Mouse (Mus musculus) hindbrain, embryonic 14.5 days (tissue): ENCODE results near the gene Tmem107. TPM values are rescaled to one million over a fixed set of nuclear protein-coding genes. Genes with fewer than 3 reads are reported as not detected.
"Not testable (repeated sequence)": the region's sequence is repeated elsewhere in the genome, so short reads cannot be mapped to it uniquely, and the experiment has no call there.

Experiments used
- ATAC-seq: fragments of 200-750 bp; cut with Nextera tagmentation; 2 replicates; pipeline ENCODE4 v1.8.0; 2017; ENCODE audit warnings: moderate number of reproducible peaks, mild to moderate bottlenecking, moderate TSS enrichment, moderate library complexity; ENCODE audit not compliant: low FRiP score
- DNase-seq: peaks from one replicate; pipeline ENCODE4 v3.0.0-alpha.2; 2015; ENCODE audit warnings: low spot score
- H3K27ac ChIP-seq: fragments of 300-500 bp; sonication (generic); 2 replicates; pipeline ENCODE4 v1.5.1; 2014; ENCODE audit warnings: mild to moderate bottlenecking, moderate library complexity
- H3K27me3 ChIP-seq: fragments of 300-500 bp; sonication (generic); 2 replicates; pipeline ENCODE4 v1.6.1; 2014; ENCODE audit warnings: mild to moderate bottlenecking, low read length, mixed read lengths; ENCODE audit not compliant: control insufficient read depth, insufficient read depth
- H3K36me3 ChIP-seq: fragments of 300-500 bp; sonication (generic); replicated peaks from 2 replicates; pipeline ENCODE4 v1.6.1; 2014; ENCODE audit not compliant: control insufficient read depth, insufficient read depth
- H3K4me1 ChIP-seq: fragments of 300-500 bp; sonication (generic); replicated peaks from 2 replicates; pipeline ENCODE4 v1.6.1; 2014; ENCODE audit warnings: antibody characterized with exemption, low read length, mixed read lengths; ENCODE audit not compliant: control insufficient read depth, insufficient read depth
- H3K4me2 ChIP-seq: fragments of 300-500 bp; sonication (generic); replicated peaks from 2 replicates; pipeline ENCODE4 v1.6.1; 2014; ENCODE audit warnings: mild to moderate bottlenecking, moderate library complexity
- H3K4me3 ChIP-seq: fragments of 300-500 bp; sonication (generic); replicated peaks from 2 replicates; pipeline ENCODE4 v1.5.1; 2014; ENCODE audit warnings: mild to moderate bottlenecking, low read length
- H3K9ac ChIP-seq: fragments of 300-500 bp; sonication (generic); 2 replicates; pipeline ENCODE4 v1.6.1; 2014
- H3K9me3 ChIP-seq: fragments of 300-500 bp; sonication (generic); 2 replicates; pipeline ENCODE4 v1.6.1; 2016; ENCODE audit warnings: low read length; ENCODE audit not compliant: control insufficient read depth
- WGBS: fragments of 180-500 bp; shearing (Covaris S2); extraction: QIAGEN DNeasy Blood & Tissue Kit; methylation state at CpG from one replicate; pipeline ENCODE4 v1.1.7; 2014; 5-methylcytosine and 5-hydroxymethylcytosine counted together
- polyA plus RNA-seq: library from polyadenylated mRNA; unstranded; fragments of >200 nt; fragmentation: Nextera tagmentation; extraction: Ambion mirVana; gene quantifications from 2 replicates; pipeline ENCODE4 v1.2.1, GENCODE M21; 2014

The Tmem107 gene
- polyA plus RNA-seq, 1 experiment from 2014 or later, result 40.3 TPM

GRCm38 (mm10) chr11:69088856-69089615, 18.4 kb downstream of the Tmem107 start:
- peak overlapping the region; percentile 77 for H3K4me3 ChIP-seq
- no peak for DNase-seq
- H3K27me3 ChIP-seq, result no peaks in the 10 kb centered on the region
- peak overlapping the region; percentile 93 for H3K27ac ChIP-seq
- H3K36me3 ChIP-seq, result peaks cover 28% of the 10 kb centered on the region
- peak overlapping the region; percentile 98 for H3K9ac ChIP-seq
- peak overlapping the region; percentile 98 for H3K4me2 ChIP-seq
- peak; percentile 28 for ATAC-seq
- H3K9me3 ChIP-seq, result no peaks in the 10 kb centered on the region
- WGBS, result 11% methylated on average over 25 of the region's 25 CpGs
- H3K4me1 ChIP-seq, result peaks cover 21% of the 10 kb centered on the region

DNA sequence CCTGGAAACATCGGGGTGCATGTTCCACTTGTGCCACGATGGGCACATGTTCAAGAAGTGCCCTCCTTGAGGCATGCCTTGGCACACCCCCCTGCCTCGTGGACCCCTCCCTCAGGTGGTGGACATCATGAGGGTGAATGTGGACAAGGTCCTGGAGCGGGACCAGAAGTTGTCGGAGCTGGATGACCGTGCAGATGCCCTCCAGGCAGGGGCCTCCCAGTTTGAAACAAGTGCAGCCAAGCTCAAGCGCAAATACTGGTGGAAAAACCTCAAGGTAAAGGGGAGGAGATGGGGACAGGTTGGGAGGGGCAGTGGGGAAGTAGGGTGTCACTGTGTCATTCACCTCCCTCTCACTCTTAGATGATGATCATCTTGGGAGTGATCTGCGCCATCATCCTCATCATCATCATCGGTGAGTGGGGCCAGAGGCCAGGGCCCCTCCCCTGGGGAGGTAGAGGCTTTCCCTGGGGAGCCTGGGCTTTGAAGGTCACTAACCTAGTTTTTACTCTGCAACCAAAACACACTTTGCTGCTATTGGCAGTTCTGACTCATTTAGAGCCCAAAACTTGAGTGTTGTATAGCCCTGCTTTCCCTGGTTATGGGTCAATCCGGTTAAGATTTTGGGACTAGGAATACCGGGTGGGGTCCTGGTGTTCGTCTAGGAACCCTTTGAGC, 19.1 kb downstream of the Tmem107 start:
- Histone ChIP-seq H3K4me1 (peaks cover 21% of the 10 kb centered on the region), H3K4me2 (peak overlapping the region; percentile 98), H3K9ac (peak overlapping the region; percentile 98), H3K27ac (no peak overlapping the region), H3K36me3 (peaks cover 28% of the 10 kb centered on the region), H3K4me3 (peak overlapping the region; percentile 77), H3K9me3 (no peaks in the 10 kb centered on the region), H3K27me3 (no peaks in the 10 kb centered on the region)
- DNase-seq, result no peak
- ATAC-seq, result no peak
- WGBS, result 87% methylated on average over 12 of the region's 12 CpGs

GRCm38 (mm10) chr11:69090367-69090766, 19.8 kb downstream of the Tmem107 start:
- Histone ChIP-seq H3K9me3 (no peaks in the 10 kb centered on the region), H3K4me3 (peak overlapping the region; percentile 77; the same call in 1 of the 2 replicates), H3K36me3 (peaks cover 28% of the 10 kb centered on the region), H3K27me3 (no peaks in the 10 kb centered on the region), H3K4me1 (peaks cover 23% of the 10 kb centered on the region), H3K4me2 (peak overlapping the region; percentile 98; the same call in 1 of the 2 replicates), H3K9ac (peak overlapping the region; percentile 98; the same call in 1 of the 2 replicates), H3K27ac (no peak overlapping the region)
- DNase-seq (no peak), ATAC-seq (no peak)
- 56% methylated on average over 6 of the region's 6 CpGs for WGBS

- no peak for ATAC-seq
- H3K27ac ChIP-seq, result no peak overlapping the region
- H3K9ac ChIP-seq, result no peak overlapping the region
- no peak overlapping the region for H3K4me2 ChIP-seq
- H3K4me3 ChIP-seq, result no peak overlapping the region
- H3K27me3 ChIP-seq, result no peaks in the 10 kb centered on the region
- peaks cover 34% of the 10 kb centered on the region for H3K4me1 ChIP-seq
- WGBS, result 64% methylated on average over 7 of the region's 7 CpGs
- no peak for DNase-seq
- H3K36me3 ChIP-seq, result peaks cover 28% of the 10 kb centered on the region
- H3K9me3 ChIP-seq, result no peaks in the 10 kb centered on the region
Measured at GRCm38 (mm10) chr11:69091566-69092385, 21.2 kb downstream of the Tmem107 start.

DNA sequence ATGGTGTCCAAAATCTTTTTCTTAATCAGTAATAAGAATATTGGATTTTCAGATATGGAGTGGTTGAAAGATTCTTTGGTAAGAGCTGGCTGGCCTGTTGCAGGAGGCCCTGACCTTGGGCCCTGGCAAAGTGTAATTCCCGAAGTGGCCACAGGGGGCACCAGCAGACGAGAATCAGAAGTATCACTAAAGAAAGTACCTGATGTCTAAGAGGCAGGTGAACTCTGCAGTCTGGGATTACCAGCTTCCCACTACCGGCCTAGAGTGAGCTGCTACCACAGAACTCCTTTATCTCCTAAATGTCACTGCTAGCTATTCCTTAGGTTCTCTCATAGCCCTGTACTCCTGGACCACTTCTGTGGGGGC, 21.8 kb downstream of the Tmem107 start:
- H3K36me3 ChIP-seq, result peaks cover 28% of the 10 kb centered on the region
- DNase-seq (peak; percentile 78), ATAC-seq (no peak)
- H3K27ac ChIP-seq, result no peak overlapping the region
- H3K4me1 ChIP-seq, result peaks cover 40% of the 10 kb centered on the region
- WGBS, result 6% methylated on average over 3 of the region's 3 CpGs
- H3K4me2 ChIP-seq, result no peak overlapping the region
- no peaks in the 10 kb centered on the region for H3K9me3 ChIP-seq
- H3K4me3 ChIP-seq, result no peak overlapping the region
- no peak overlapping the region for H3K9ac ChIP-seq
- H3K27me3 ChIP-seq, result no peaks in the 10 kb centered on the region

DNA sequence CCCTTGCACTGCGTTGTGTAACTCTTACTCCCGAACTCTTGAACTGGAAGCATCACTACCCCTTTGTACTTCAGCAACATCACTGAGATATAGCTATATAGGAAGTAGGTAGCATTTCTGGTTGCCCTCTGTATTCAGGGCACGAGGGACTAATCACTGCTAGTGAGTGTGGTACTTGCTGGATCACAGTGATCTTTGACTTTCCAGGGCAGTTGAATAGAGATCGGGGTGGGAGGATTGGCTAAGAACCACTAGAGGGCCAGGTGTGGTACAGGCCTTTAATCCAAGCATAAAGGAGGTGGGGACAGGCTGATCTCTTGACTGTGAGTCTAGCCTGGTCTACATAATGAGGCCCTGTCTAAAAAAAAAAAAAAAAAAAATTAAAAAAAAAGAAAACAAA, 22.3 kb downstream of the Tmem107 start:
- Histone ChIP-seq H3K36me3 (peaks cover 28% of the 10 kb centered on the region), H3K27me3 (no peaks in the 10 kb centered on the region), H3K27ac (no peak overlapping the region), H3K4me1 (peaks cover 45% of the 10 kb centered on the region), H3K4me3 (no peak overlapping the region), H3K9ac (no peak overlapping the region), H3K9me3 (no peaks in the 10 kb centered on the region), H3K4me2 (no peak overlapping the region)
- DNase-seq, result no peak
- WGBS, result 91% methylated on average over 4 of the region's 4 CpGs
- ATAC-seq, result no peak

GRCm38 (mm10) chr11:69093856-69094255, 23.2 kb downstream of the Tmem107 start:
- Histone ChIP-seq H3K36me3 (peaks cover 28% of the 10 kb centered on the region), H3K4me1 (peaks cover 53% of the 10 kb centered on the region)
- not testable (repeated sequence) for H3K27ac ChIP-seq, DNase-seq, H3K4me2 ChIP-seq, H3K27me3 ChIP-seq, H3K4me3 ChIP-seq, ATAC-seq, H3K9ac ChIP-seq, H3K9me3 ChIP-seq
- 88% methylated on average over 7 of the region's 7 CpGs for WGBS

GRCm38 (mm10) chr11:69094697-69095429, 24.3 kb downstream of the Tmem107 start, which contains the start of gene Per1:
Gene Per1 (plus strand): TSS chr11:69095217.
- under 1% methylated on average over 37 of the region's 37 CpGs for WGBS
- Histone ChIP-seq H3K4me2 (peak within 1 kb of the TSS; percentile 74), H3K27me3 (no peaks in the 10 kb centered on the region), H3K27ac (peak within 1 kb of the TSS; percentile 67), H3K9me3 (no peaks in the 10 kb centered on the region), H3K4me3 (peak within 1 kb of the TSS; percentile 35), H3K4me1 (peaks cover 48% of the 10 kb centered on the region), H3K9ac (peak within 1 kb of the TSS; percentile 26), H3K36me3 (peaks cover 24% of the 10 kb centered on the region)
- DNase-seq (peak; percentile 98), ATAC-seq (peak; percentile 96)
